Mouse (Mus musculus) heart, embryonic 12.5 days (tissue): ENCODE data around the gene F2rl3. TPM values are rescaled to one million over a fixed set of nuclear protein-coding genes. Genes with fewer than 3 reads are reported as not detected.

Experiments used
- ATAC-seq: fragments of 200-750 bp; cut with Nextera tagmentation; 2 replicates; pipeline ENCODE4 v1.8.0; 2017; ENCODE audit warnings: moderate TSS enrichment, moderate library complexity; ENCODE audit not compliant: insufficient number of reproducible peaks, low FRiP score
- H3K27ac ChIP-seq: fragments of 300-500 bp; sonication (generic); 2 replicates; pipeline ENCODE4 v1.5.1; 2016; ENCODE audit warnings: mild to moderate bottlenecking, moderate library complexity; ENCODE audit not compliant: poor library complexity, severe bottlenecking
- H3K27me3 ChIP-seq: fragments of 300-500 bp; sonication (generic); replicated peaks from 2 replicates; pipeline ENCODE4 v1.6.1; 2016; ENCODE audit warnings: mild to moderate bottlenecking, moderate library complexity
- H3K36me3 ChIP-seq: fragments of 300-500 bp; sonication (generic); 2 replicates; pipeline ENCODE4 v1.6.1; 2016; ENCODE audit warnings: mild to moderate bottlenecking, moderate library complexity
- H3K4me1 ChIP-seq: fragments of 300-500 bp; sonication (generic); replicated peaks from 2 replicates; pipeline ENCODE4 v1.6.1; 2016; ENCODE audit warnings: mild to moderate bottlenecking
- H3K4me2 ChIP-seq: fragments of 300-500 bp; sonication (generic); 2 replicates; pipeline ENCODE4 v1.6.1; 2016; ENCODE audit warnings: mild to moderate bottlenecking, moderate library complexity
- H3K4me3 ChIP-seq: fragments of 300-500 bp; sonication (generic); 2 replicates; pipeline ENCODE4 v1.5.1; 2016; ENCODE audit warnings: mild to moderate bottlenecking
- H3K9ac ChIP-seq: fragments of 300-500 bp; sonication (generic); 2 replicates; pipeline ENCODE4 v1.6.1; 2016; ENCODE audit warnings: mild to moderate bottlenecking, moderate library complexity
- H3K9me3 ChIP-seq: fragments of 300-500 bp; sonication (generic); replicated peaks from 2 replicates; pipeline ENCODE4 v1.6.1; 2016; ENCODE audit warnings: mild to moderate bottlenecking, moderate library complexity
- WGBS: fragments of 180-500 bp; shearing (Covaris S2); methylation state at CpG from one replicate; pipeline ENCODE4 v1.1.7; 2016; 5-methylcytosine and 5-hydroxymethylcytosine counted together
- polyA plus RNA-seq: library from polyadenylated mRNA; unstranded; fragments of >200 nt; fragmentation: Nextera tagmentation; extraction: Ambion mirVana; gene quantifications from 2 replicates; pipeline ENCODE4 v1.2.1, GENCODE M21; 2016

F2rl3 gene
- polyA plus RNA-seq, 1 experiment from 2014 or later = 0.54 TPM

GRCm38 (mm10) chr8:72765696-72766095 is 4.0 kb downstream of the F2rl3 start:
- Histone ChIP-seq H3K4me2 (no peak overlapping the region), H3K4me1 (peaks cover 11% of the 10 kb centered on the region), H3K27ac (no peak overlapping the region), H3K9me3 (no peaks in the 10 kb centered on the region), H3K4me3 (no peak overlapping the region), H3K36me3 (no peaks in the 10 kb centered on the region), H3K27me3 (no peaks in the 10 kb centered on the region), H3K9ac (no peak overlapping the region)
- ATAC-seq = no peak
- 66% methylated on average over 4 of the region's 4 CpGs for WGBS

GRCm38 (mm10) chr8:72766777-72767176 is 5.1 kb downstream of the F2rl3 start:
- H3K4me2 ChIP-seq = no peak overlapping the region
- ATAC-seq = no peak
- H3K27ac ChIP-seq = no peak overlapping the region
- H3K9ac ChIP-seq = no peak overlapping the region
- no peaks in the 10 kb centered on the region for H3K36me3 ChIP-seq
- H3K27me3 ChIP-seq = no peaks in the 10 kb centered on the region
- no peaks in the 10 kb centered on the region for H3K9me3 ChIP-seq
- 33% methylated on average over 7 of the region's 7 CpGs for WGBS
- no peak overlapping the region for H3K4me3 ChIP-seq
- H3K4me1 ChIP-seq = peaks cover 2% of the 10 kb centered on the region

DNA sequence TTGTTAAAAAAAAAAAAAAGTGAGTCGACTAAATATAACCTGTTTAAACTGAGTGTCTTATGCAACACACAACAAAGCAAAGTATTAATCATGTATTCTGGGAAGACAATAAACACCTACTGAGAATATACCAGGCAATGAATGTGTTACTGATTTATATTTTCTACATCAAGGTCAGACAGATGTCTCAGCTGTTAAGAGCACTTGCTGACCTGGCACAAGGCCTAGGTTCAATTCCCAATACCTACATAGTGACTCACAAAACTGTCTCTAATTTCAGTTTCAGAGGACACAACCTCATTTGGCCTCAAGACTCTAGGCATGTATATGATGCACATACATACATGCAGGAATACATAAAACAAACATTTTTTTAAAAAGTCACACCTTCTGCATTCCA is 16.1 kb downstream of the F2rl3 start:
- Histone ChIP-seq H3K9me3 (no peaks in the 10 kb centered on the region), H3K4me2 (no peak overlapping the region), H3K27me3 (no peaks in the 10 kb centered on the region), H3K27ac (no peak overlapping the region), H3K9ac (no peak overlapping the region), H3K4me1 (no peaks in the 10 kb centered on the region), H3K36me3 (no peaks in the 10 kb centered on the region), H3K4me3 (no peak overlapping the region)
- 86% methylated on average over 1 of the region's 1 CpGs for WGBS
- no peak for ATAC-seq

- H3K9ac ChIP-seq = no peak overlapping the region
- H3K27me3 ChIP-seq = no peaks in the 10 kb centered on the region
- H3K9me3 ChIP-seq = no peaks in the 10 kb centered on the region
- no peak overlapping the region for H3K27ac ChIP-seq
- no peaks in the 10 kb centered on the region for H3K36me3 ChIP-seq
- H3K4me2 ChIP-seq = no peak overlapping the region
- no peak overlapping the region for H3K4me3 ChIP-seq
- ATAC-seq = no peak
- WGBS = 86% methylated on average over 4 of the region's 4 CpGs
- no peaks in the 10 kb centered on the region for H3K4me1 ChIP-seq
Observed at GRCm38 (mm10) chr8:72780644-72781043, 19.0 kb downstream of the F2rl3 start.

- no peak for ATAC-seq
- Histone ChIP-seq H3K4me2 (no peak overlapping the region), H3K9ac (no peak overlapping the region), H3K4me3 (no peak overlapping the region), H3K27ac (no peak overlapping the region), H3K36me3 (no peaks in the 10 kb centered on the region), H3K4me1 (no peaks in the 10 kb centered on the region), H3K27me3 (no peaks in the 10 kb centered on the region), H3K9me3 (no peaks in the 10 kb centered on the region)
- 75% methylated on average over 2 of the region's 2 CpGs for WGBS
Observed at GRCm38 (mm10) chr8:72801583-72801982, 39.9 kb downstream of the F2rl3 start.

DNA sequence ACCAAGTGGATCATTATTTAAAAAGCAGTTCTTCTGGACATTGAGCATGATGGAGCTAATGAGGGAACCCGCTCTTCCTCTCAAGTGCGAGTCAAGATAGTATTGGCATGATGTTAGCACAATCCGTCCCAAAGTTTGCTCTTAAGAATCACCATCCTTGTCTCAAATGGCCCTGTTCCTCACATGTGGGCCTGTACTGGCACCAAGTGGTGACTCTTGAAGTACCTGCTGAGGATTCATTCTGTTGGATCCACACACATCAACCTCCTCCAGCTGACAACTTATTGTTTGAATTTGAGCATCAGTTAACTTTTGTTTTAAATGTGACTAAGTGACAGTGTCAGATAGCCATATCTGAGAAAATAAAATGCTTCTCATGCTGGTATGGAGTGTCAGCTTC is 51.0 kb downstream of the F2rl3 start:
- Histone ChIP-seq H3K9me3 (0 out of 2 replicates have a peak, but pooled peaks cover 3% of the 10 kb centered on the region), H3K9ac (no peak overlapping the region), H3K27ac (no peak overlapping the region), H3K4me1 (no peaks in the 10 kb centered on the region), H3K4me3 (no peak overlapping the region), H3K36me3 (peaks cover 16% of the 10 kb centered on the region), H3K27me3 (no peaks in the 10 kb centered on the region), H3K4me2 (no peak overlapping the region)
- ATAC-seq = no peak
- WGBS = 88% methylated on average over 3 of the region's 3 CpGs

Other genes with a start within 250 kb of the F2rl3 start
- 10.6 and 11.7 TPM in 2 replicates for gene Med26, start 213.6 kb upstream of the F2rl3 start, polyA plus RNA-seq
- gene Smim7, start 190.8 kb upstream of the F2rl3 start, polyA plus RNA-seq = 109 TPM in 2 replicates
- gene Tmem38a, start 189.8 kb upstream of the F2rl3 start, polyA plus RNA-seq = 53.2 and 53.8 TPM in 2 replicates
- 0.13 and 0.15 TPM in 2 replicates for gene Nwd1, start 115.2 kb upstream of the F2rl3 start, polyA plus RNA-seq
- 147 and 151 TPM in 2 replicates for gene Sin3b, start 38.6 kb upstream of the F2rl3 start, polyA plus RNA-seq